Mouse (Mus musculus) 3T3-L1 (cell line): Measurements from ENCODE around the gene Plxnc1.

Experiments used
- DNase-seq: peaks from one replicate; pipeline ENCODE4 v3.0.0-alpha.2; 2015; ENCODE audit warnings: low read depth, low spot score

Gene Plxnc1

DNA sequence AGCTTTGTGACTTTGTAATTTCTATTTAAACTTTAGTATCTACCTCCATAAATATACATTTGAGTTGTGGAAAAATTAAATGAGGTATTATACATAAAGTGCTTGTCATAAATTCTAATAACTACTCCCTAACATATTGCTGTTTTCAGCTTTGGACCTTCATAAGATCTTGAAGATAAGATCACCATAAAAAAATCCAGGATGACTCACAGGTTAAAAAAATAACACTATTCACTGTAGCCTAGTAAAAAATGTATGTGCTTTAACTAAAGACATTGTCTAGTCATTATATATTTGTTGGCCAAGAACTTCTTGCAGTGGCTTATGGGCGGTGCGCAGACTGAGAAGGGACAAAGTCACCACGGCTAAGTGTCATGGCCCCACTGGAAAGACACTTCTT, 203.2 kb downstream of the Plxnc1 start:
- DNase-seq, result peak; percentile 63
